ENCODE assay signal across 9 mouse cellular contexts in genomic region chr5:58736610-58737009, GRCm38 (mm10).
A peak's percentile ranks its signal among the peaks of the same experiment; 100 is the strongest.
DNase-seq lines count a peak whose midpoint lies in the region; ATAC-seq and TF ChIP-seq lines count a peak whose summit lies in the region.
"Had no signal": no experiment of that assay in that cellular context is flagged by ENCODE, and none has a peak within 500 bp of the region (broad histone marks: within the 10 kb centered on the region; RNA-seq: fewer than 3 reads in every experiment).

No protein-coding gene starts in this region.

- no peak for ATAC-seq in lung, embryonic 14.5 days (ENCODE audit: insufficient read depth)
- peak; percentile 98 for ATAC-seq in common myeloid progenitor, adult 5-6 weeks (replicated peaks; ENCODE audit: low read depth, poor library complexity, severe bottlenecking)

- WGBS in lung, embryonic 14.5 days, result 46% methylated on average over 9 of the region's 9 CpGs
- WGBS in hindbrain, embryonic 10.5 days, result 58% methylated on average over 9 of the region's 9 CpGs

- H3K4me2 ChIP-seq in lung, embryonic 14.5 days, result no peak overlapping the region

- H3K9me3 ChIP-seq in lung, embryonic 14.5 days (ENCODE audit: low read depth, low read length), result no peaks in the 10 kb centered on the region
- H3K9me3 ChIP-seq in hindbrain, embryonic 10.5 days, result no peaks in the 10 kb centered on the region

- H3K36me3 ChIP-seq in lung, embryonic 14.5 days (ENCODE audit: insufficient read depth), result no peaks in the 10 kb centered on the region
- no peaks in the 10 kb centered on the region for H3K36me3 ChIP-seq in hindbrain, embryonic 10.5 days

- peak; percentile 72 for DNase-seq in lung, embryonic 14.5 days
- DNase-seq in lung, postnatal 25 days (ENCODE audit: low spot score), result no peak
- peak; percentile 77 for DNase-seq in adipocyte (ENCODE audit: low spot score)
- peak; percentile 41 to 77 for DNase-seq in heart, postnatal 14 days
- peak; percentile 31 to 62 for DNase-seq in left cerebral cortex, postnatal 36 days (ENCODE audit: low spot score in 2 of 2)
- peak; percentile 22 to 45 for DNase-seq in right cerebral cortex, postnatal 36 days (ENCODE audit: low spot score in 2 of 2)
- DNase-seq in hindbrain, embryonic 10.5 days (ENCODE audit: low spot score), result no peak

- H3K9ac ChIP-seq in lung, embryonic 14.5 days, result no peak overlapping the region

- H3K27me3 ChIP-seq in lung, embryonic 14.5 days (ENCODE audit: insufficient read depth, low read length), result no peaks in the 10 kb centered on the region
- H3K27me3 ChIP-seq in hindbrain, embryonic 10.5 days (ENCODE audit: insufficient read depth, poor library complexity, severe bottlenecking), result no peaks in the 10 kb centered on the region

- peak; percentile 67 for TF ChIP-seq CTCF in lung, embryonic 14.5 days (IDR thresholded peaks at IDR 0.05; ENCODE audit: low read depth)

- intact Hi-C loops in heart, postnatal 14 days (cut with DNase I), result loop anchor here (5.0 kb wide), 1 partner anchor 1019 kb away; the partner anchor contains the start of gene Pcdh7
- intact Hi-C loops in left cerebral cortex, postnatal 36 days (cut with DNase I), result loop anchor here (5.0 to 10.0 kb wide), 2 partner anchors 702 to 1019 kb away; partner anchors contain the start of gene Pcdh7

- no peaks in the 10 kb centered on the region for H3K4me1 ChIP-seq in lung, embryonic 14.5 days (ENCODE audit: insufficient read depth)
- no peaks in the 10 kb centered on the region for H3K4me1 ChIP-seq in hindbrain, embryonic 10.5 days (replicated peaks)

- H3K4me3 ChIP-seq in lung, embryonic 14.5 days (ENCODE audit: low read depth, low read length), result no peak overlapping the region
- no peak overlapping the region for H3K4me3 ChIP-seq in hindbrain, embryonic 10.5 days
- H3K4me3 ChIP-seq: myocyte had no signal

- no peak overlapping the region for H3K27ac ChIP-seq in lung, embryonic 14.5 days (ENCODE audit: low read depth)
- no peak overlapping the region for H3K27ac ChIP-seq in hindbrain, embryonic 10.5 days

Comparison
In these comparisons a context has a peak if more than half of its experiments do, and no peak if none do; other contexts are left out.
1. DNase-seq: peak in lung, embryonic 14.5 days (single experiment), adipocyte (single experiment), heart, postnatal 14 days (2 of 2), left cerebral cortex, postnatal 36 days (2 of 2) and right cerebral cortex, postnatal 36 days (2 of 2); none in lung, postnatal 25 days (single experiment) and hindbrain, embryonic 10.5 days (single experiment).